Mouse (Mus musculus): ENCODE results near the gene Adcy1.

GRCm38 (mm10) chr11:7145221-7145620 is 81.9 kb downstream of the Adcy1 start:
- TF ChIP-seq POLR2A (IDR thresholded peaks at IDR 0.05; ENCODE audit: borderline replicate concordance, control insufficient read depth, low read depth, low read length): no peak
- TF ChIP-seq CTCF (IDR thresholded peaks at IDR 0.05; ENCODE audit: control insufficient read depth, insufficient read depth, low read length): no peak
